Mouse (Mus musculus) left cerebral cortex, postnatal 4 days (tissue): ENCODE results near the gene C1ql4. TPM values are rescaled to one million over a fixed set of nuclear protein-coding genes. Genes with fewer than 3 reads are reported as not detected.
"Not testable (repeated sequence)": the region's sequence is repeated elsewhere in the genome, so short reads cannot be mapped to it uniquely, and the experiment has no call there.

Experiments used
- DNase-seq: peaks from one replicate; pipeline ENCODE4 v3.0.0-alpha.2; 2022
- intact Hi-C: fragments of 180-260 bp; cut with DNase I; formaldehyde crosslinking; loops from one replicate; pipeline ENCODE4 v1.15.1; 2025
- total RNA-seq, 2 experiments: library from RNA; stranded (reverse); gene quantifications; 2 replicates each; pipeline ENCODE4 v1.2.3; 2021

C1ql4 gene
- total RNA-seq, 2 experiments from 2014 or later, result not detected

DNA sequence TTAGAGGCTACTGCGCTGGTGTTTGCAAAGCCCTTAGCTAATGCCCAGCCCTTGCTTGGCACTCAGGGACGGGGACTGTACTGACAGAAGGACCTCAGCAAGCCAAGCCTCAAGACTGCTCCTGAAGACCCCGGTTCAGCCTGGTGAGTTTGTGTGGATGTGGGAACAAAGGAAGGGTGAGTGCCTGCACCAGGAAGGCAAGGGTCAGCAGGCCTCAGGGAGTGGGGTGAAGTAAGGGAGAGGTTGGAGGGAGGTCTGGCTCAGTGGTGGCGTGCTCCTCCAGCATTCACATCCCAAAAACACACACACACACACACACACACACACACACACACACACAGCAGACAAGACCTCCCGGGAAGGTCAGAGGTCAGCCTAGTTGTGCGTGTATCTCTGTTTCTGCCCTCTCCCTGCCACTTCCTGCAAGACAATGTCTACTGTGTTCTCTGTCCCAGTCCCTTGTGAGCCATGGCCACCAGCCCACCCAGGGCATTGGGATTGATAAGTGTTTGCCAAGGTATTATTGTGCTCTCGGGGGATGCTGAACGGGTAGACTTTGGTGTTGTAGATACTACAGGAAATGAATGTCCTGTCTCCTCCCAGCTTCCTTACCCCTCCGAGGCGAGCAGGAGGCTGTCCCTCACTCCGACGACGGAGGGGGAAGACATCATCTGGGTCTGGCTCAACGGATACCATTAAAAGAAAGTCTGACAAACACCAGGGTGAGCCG lies 9.3 kb downstream of the C1ql4 start:
- intact Hi-C loops, result no loop called here
- no peak for DNase-seq

DNA sequence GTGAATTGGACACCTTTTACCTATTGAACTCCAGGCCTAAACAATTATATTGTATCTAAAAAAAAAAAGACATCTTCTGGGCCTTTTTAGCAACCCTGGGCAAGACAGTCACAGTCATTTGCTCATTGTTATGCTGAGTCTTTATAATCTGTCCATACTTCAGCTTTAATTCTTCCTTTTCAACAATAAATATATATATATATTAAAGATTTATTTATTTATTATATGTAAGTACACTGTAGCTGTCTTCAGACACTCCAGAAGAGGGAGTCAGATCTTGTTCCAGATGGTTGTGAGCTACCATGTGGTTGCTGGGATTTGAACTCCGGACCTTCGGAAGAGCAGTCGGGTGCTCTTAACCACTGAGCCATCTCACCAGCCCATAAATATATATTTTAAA lies 11.6 kb downstream of the C1ql4 start:
- intact Hi-C loops, DNase-seq: not testable (repeated sequence)

GRCm38 (mm10) chr15:99074600-99075333 lies 12.8 kb downstream of the C1ql4 start:
- intact Hi-C loops, result no loop called here
- DNase-seq, result peak; percentile 98

- no peak for DNase-seq
- intact Hi-C loops, result no loop called here
These were observed 13.5 kb downstream of the C1ql4 start, which contains the start of gene Troap for GRCm38 (mm10) chr15:99074019-99074599. Troap (plus strand) TSS chr15:99074575.

DNA sequence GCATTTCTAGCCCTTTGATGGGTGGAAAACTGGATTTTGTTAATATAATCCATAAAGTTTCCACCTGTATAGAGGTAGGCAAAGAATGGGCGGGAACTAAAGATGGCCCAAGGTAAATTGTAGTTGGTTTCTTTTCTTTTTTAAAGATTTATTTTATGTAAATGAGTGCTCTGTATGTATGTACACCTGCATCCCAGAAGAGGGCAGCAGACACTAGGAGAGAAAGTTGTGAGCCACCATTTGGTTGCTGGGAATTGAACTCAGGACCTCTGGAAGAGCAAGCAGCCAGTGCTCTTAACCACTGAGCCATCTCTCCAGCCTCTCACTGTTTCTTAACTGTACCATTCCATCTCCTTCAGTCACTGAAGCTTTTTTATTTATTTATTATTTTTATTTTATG lies 15.6 kb downstream of the C1ql4 start:
- no peak for DNase-seq
- intact Hi-C loops, result no loop called here

DNA sequence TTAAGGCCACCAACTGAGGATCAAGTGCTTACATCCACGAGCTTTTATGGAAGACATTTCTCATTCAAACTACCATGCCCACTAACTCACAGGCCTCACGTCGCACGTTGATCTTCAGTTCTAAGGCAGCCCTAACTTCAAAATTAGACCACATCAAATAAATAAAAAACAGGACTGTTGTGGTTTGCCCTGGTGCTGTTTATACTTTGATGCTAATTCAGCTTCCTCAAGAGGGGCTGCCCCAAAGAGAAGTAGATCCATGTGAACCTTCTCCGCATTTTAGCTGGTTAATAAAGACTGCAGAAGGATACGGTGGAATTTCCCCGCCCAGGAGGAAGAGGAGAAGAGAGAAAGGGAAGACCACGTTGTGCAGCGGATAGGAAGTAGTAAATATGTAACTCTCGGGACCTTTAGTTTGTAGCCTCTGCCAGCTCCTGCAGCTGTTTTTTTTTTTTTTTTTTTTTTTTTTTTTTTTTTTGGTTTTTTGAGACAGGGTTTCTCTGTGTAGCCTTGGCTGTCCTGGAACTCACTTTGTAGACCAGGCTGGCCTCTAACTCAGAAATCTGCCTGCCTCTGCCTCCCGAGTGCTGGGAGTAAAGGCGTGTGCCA lies 22.0 kb downstream of the C1ql4 start:
- intact Hi-C loops, result no loop called here
- no peak for DNase-seq

- peak; percentile 22 for DNase-seq
- intact Hi-C loops, result no loop called here
These were observed 31.3 kb downstream of the C1ql4 start for GRCm38 (mm10) chr15:99056332-99056731.

GRCm38 (mm10) chr15:99055511-99055961 lies 32.1 kb downstream of the C1ql4 start:
- intact Hi-C loops, result no loop called here
- peak; percentile 21 for DNase-seq

GRCm38 (mm10) chr15:99055040-99055439 lies 32.6 kb downstream of the C1ql4 start, which contains the start of gene Prph:
Prph (plus strand) TSS chr15:99055174.
- no peak for DNase-seq
- intact Hi-C loops, result no loop called here

DNA sequence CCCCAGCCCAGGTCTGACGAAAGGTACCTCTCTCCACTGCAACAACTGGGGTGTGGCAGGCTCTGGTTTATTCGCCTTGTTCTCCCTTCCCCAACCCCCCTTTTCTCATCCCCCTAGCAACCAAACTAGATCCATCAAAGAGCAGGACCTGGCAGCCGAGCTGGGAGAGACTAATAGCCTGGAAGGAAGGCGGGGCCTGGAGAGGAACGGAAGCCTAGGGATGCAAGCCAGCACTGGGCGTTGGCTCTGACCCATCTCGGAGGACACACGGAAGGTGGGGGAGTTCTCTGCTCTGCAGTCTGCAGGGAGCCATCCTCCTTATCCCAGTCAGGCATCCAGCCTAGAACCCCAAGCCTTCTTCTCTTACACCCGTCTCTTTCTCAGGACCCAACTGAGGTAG lies 34.2 kb downstream of the C1ql4 start:
- intact Hi-C loops, result no loop called here
- peak; percentile 41 for DNase-seq

DNA sequence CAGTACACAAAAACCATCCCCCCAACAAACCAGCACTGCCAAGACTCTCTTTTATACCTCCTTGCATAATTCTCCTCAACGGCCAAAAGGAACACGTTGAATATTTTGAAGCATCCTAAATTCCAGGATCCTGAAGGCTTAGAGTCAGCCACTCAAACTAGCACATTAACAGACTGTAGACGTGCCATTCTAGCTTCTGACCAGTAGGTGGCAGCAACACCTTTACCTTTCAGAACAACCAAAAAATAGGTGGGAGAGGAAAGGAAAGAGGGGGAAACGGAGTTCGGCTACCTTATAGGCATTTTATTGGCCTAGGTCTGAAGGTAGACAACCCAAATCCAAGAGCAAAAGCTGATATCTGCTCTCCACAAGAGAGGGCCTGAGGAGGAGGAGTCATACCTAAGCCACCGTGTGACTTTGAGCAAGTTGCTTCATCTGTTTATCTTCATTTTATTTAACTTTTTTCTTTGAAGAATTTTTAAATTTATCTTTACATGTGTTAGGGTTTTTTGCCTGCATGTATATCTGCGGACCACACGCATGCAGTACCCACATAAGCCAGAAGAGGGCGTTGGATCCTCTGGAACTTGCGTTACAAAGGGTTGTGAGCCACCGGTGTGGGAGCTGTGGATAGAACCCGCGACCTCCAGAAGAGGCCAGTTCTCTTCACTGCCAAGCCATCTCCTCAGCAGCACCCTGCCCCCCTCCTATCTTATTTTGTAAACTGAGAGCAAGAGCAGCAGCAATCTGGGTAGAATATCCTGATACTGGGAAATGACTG lies 38.0 kb downstream of the C1ql4 start:
- peak; percentile 58 for DNase-seq
- intact Hi-C loops, result no loop called here

DNA sequence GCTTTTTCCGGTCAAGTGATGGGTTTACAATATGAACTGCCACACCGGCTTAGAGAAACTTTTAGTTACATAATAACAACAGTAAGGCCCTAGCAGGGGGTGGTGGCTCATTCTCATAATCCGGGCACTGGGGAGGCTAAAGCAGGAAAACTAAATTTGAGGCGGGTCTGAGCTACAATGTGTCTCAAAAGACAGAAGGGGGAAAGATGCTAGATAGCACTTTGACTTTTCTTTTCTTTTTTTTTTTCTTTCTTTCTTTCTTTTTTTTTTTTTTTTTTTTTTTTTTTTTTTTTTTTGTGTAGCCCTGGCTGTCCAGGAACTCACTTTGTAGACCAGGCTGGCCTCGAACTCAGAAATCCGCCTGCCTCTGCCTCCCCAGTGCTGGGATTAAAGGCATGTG lies 41.9 kb downstream of the C1ql4 start:
- intact Hi-C loops, result not testable (repeated sequence)

GRCm38 (mm10) chr15:99044854-99045253 lies 42.8 kb downstream of the C1ql4 start:
- intact Hi-C loops, result no loop called here
- no peak for DNase-seq

More for the DNA sequence above, 41.9 kb downstream of the C1ql4 start:
- DNase-seq, result not testable (repeated sequence)

GRCm38 (mm10) chr15:99042334-99042733 lies 45.3 kb downstream of the C1ql4 start:
- intact Hi-C loops, result no loop called here
- no peak for DNase-seq

DNA sequence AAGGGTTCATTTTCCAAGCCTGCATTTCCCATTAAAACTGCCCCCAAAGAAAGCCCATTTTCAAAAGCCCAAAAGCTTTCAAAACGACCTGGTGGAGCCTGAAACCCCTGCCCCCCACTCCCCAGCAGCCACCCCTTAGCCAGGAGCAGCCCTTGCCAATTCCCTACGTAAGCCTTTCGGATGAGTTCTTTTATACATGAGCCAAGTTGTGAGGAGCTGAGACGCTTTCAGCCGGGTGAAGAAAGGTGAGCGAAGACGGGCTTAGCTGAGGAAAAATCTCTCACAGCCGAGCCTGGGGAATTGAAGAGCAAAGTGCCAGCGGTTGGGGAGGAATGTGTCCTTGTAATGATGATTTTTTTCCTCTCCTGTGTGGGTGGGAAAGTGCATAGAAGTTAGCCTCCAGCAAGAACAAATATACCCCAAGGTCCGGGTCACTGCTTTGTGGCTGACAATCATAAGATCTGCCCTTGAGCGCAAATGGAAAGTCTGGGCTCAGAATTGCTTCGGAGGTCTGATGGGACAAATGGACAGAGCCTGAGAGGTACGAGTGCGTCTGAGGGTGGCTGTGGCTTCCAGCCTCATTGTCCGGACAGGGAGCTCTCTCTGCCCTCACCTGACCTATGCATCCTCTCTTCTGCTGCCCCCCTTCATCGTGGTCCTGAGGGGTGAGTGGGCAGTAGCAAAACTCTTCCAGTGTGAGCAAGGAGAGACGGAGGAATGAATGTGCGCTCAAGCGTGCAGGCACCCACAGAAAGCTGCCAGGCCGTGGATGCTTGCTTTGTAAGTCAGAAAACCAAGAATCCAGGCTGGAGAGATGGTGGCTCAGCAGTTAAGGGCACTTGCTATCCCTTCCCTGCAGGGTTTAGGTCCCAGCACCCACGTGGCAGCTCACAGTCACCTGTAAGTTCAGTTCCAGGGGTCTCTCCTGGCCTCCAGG lies 46.4 kb downstream of the C1ql4 start:
- no peak for DNase-seq
- intact Hi-C loops, result no loop called here

DNA sequence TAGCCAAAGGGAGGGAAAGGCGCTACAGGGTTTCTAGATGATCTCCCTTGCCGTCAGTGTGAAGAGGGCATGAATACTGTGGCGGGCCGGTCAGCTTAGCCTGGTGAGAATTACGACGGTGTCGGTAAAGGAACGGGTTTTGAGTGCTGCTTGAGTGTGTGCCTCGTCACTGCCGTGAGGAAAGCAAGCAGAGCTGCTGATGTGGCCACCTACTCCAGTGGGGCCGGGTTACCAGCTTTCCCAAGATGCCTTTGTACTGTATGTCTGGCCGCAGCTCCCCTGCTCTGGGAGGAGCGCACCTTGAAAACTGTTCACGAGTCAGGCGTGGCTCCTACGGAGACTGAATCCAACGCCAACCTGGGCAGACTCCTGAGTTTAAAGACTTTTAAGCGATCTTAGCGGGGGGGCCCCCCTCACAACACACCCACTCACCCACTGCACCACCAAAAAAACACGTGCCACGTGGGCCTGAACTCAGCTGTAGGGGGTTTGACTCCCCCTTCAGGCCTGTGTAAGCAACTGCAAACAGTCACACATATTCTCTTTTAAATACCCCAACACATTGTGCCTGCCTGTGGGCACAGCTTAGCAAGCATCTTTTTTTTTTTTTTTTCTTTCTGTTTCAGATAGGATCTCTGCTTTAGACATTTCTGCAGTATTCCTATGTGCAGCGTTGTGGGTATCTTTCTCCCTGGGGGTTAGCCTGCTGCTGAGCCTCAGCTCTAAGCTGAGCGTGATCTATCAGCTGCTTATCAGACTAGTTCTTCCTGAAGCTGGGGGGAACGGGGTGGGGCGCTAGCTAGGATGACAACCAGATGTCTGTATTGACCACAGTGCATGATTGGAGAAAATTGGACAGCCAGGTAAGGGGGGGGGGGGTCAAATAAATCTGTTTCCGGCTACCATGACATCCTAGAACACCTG lies 47.4 kb downstream of the C1ql4 start:
- DNase-seq, result no peak
- intact Hi-C loops, result loop anchor here (10.0 kb wide), 1 partner anchor 155 kb away; no protein-coding TSS in a partner anchor

- DNase-seq, result no peak
- intact Hi-C loops, result loop anchor here (10.0 kb wide), 1 partner anchor 155 kb away; no protein-coding TSS in a partner anchor
These were observed 48.3 kb downstream of the C1ql4 start for GRCm38 (mm10) chr15:99039306-99039705.

DNA sequence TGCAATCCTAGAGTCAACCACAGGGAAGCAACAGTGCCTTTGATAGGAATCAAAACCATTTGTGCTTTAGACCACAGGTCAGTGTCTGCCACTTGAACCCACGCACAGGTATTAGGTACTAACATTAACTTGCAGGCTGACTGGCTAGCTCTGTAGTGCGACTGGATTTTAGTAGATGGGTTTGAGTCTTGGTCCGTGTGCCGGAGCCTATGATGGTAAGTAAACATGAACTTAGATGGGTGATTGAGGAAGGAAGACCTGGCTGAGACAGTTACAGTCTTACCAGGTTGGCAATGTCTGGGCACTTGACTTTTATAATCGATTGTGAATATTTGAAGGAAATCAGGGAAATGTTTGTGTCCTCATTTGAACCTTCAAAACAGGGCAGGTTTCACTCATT lies 48.8 kb downstream of the C1ql4 start:
- no peak for DNase-seq
- intact Hi-C loops, result loop anchor here (10.0 kb wide), 1 partner anchor 156 kb away; no protein-coding TSS in a partner anchor
